Mouse (Mus musculus): ENCODE measurements around the gene Fgfr2. TPM values are rescaled to one million over a fixed set of nuclear protein-coding genes. Genes with fewer than 3 reads are reported as not detected.

The Fgfr2 gene
- polyA plus RNA-seq, 1 experiment from 2014 or later = 106 TPM

DNA sequence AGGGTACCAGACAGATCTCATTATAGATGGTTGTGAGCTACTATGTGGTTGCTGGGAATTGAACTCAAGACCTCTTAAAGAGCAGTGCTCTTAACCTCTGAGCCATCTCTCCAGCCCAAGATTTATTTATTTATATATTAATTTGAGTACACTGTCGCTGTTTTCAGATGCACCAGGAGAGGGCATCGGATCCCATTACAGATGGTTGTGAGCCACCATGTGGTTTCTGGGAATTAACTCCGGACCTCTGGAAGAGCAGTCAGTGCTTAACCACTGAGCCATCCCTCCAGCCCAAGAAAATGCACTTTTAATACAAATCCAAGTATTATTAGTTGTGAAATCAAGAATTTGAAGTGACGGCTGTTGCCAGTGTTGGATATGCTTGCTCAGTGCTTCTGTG, 2224.8 kb downstream of the Fgfr2 start:
- Histone ChIP-seq H3K4me1 (ENCODE audit: control insufficient read depth, insufficient read depth, low read length) (no peaks in the 10 kb centered on the region), H3K36me3 (ENCODE audit: control insufficient read depth, insufficient read depth, low read length) (peaks cover 53% of the 10 kb centered on the region), H3K27me3 (replicated peaks; ENCODE audit: control insufficient read depth, insufficient read depth, low read length) (no peaks in the 10 kb centered on the region), H3K9ac (ENCODE audit: low read depth, low read length) (no peak overlapping the region), H3K4me2 (ENCODE audit: low read depth, low read length) (no peak overlapping the region), H3K27ac (replicated peaks; ENCODE audit: low read depth, low read length) (no peak overlapping the region), H3K9me3 (ENCODE audit: control insufficient read depth, low read length) (no peaks in the 10 kb centered on the region), H3K4me3 (ENCODE audit: low read depth, low read length) (no peak overlapping the region)
- WGBS = 82% methylated on average over 4 of the region's 4 CpGs
- ATAC-seq (ENCODE audit: low read depth) (no peak), DNase-seq (ENCODE audit: low spot score) (no peak)

- Histone ChIP-seq H3K9me3 (ENCODE audit: control insufficient read depth, low read length) (no peaks in the 10 kb centered on the region), H3K4me1 (ENCODE audit: control insufficient read depth, insufficient read depth, low read length) (no peaks in the 10 kb centered on the region), H3K27me3 (replicated peaks; ENCODE audit: control insufficient read depth, insufficient read depth, low read length) (no peaks in the 10 kb centered on the region), H3K4me2 (ENCODE audit: low read depth, low read length) (no peak overlapping the region), H3K36me3 (ENCODE audit: control insufficient read depth, insufficient read depth, low read length) (peaks cover 52% of the 10 kb centered on the region), H3K4me3 (ENCODE audit: low read depth, low read length) (no peak overlapping the region), H3K27ac (replicated peaks; ENCODE audit: low read depth, low read length) (no peak overlapping the region), H3K9ac (ENCODE audit: low read depth, low read length) (no peak overlapping the region)
- no peak for DNase-seq (ENCODE audit: low spot score)
- no peak for ATAC-seq (ENCODE audit: low read depth)
- 94% methylated on average over 10 of the region's 10 CpGs for WGBS
Observed at GRCm38 (mm10) chr7:130897201-130897600, 2225.9 kb downstream of the Fgfr2 start.

- H3K9ac ChIP-seq (ENCODE audit: low read depth, low read length) = no peak overlapping the region
- DNase-seq (ENCODE audit: low spot score) = no peak
Observed at GRCm38 (mm10) chr7:130896064-130896463, 2227.1 kb downstream of the Fgfr2 start.

DNA sequence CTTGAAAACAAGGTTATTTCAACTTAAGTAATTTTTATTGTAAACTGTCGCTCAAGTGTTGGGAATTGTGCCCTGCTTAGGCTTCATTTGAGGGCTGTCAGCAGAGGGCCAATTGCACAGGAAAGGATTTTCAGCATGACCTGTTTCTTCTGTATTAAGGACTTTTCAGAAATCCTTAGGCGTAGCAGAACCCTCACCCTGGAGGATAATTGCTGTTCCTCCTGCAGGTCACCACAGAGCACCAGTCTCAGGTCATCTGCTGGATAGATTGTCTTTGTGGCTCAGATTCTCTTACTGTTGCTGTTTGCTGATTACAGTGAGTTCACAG, 2227.6 kb downstream of the Fgfr2 start:
- WGBS = 69% methylated on average over 2 of the region's 2 CpGs
- Histone ChIP-seq H3K9me3 (ENCODE audit: control insufficient read depth, low read length) (no peaks in the 10 kb centered on the region), H3K27ac (replicated peaks; ENCODE audit: low read depth, low read length) (no peak overlapping the region), H3K27me3 (replicated peaks; ENCODE audit: control insufficient read depth, insufficient read depth, low read length) (no peaks in the 10 kb centered on the region), H3K4me2 (ENCODE audit: low read depth, low read length) (no peak overlapping the region), H3K9ac (ENCODE audit: low read depth, low read length) (no peak overlapping the region), H3K36me3 (ENCODE audit: control insufficient read depth, insufficient read depth, low read length) (peaks cover 44% of the 10 kb centered on the region), H3K4me3 (ENCODE audit: low read depth, low read length) (no peak overlapping the region), H3K4me1 (ENCODE audit: control insufficient read depth, insufficient read depth, low read length) (no peaks in the 10 kb centered on the region)
- DNase-seq (ENCODE audit: low spot score) (peak; percentile 8), ATAC-seq (ENCODE audit: low read depth) (no peak)

More at GRCm38 (mm10) chr7:130896064-130896463, 2227.1 kb downstream of the Fgfr2 start:
- Histone ChIP-seq H3K36me3 (ENCODE audit: control insufficient read depth, insufficient read depth, low read length) (peaks cover 49% of the 10 kb centered on the region), H3K27ac (replicated peaks; ENCODE audit: low read depth, low read length) (no peak overlapping the region), H3K27me3 (replicated peaks; ENCODE audit: control insufficient read depth, insufficient read depth, low read length) (no peaks in the 10 kb centered on the region), H3K4me1 (ENCODE audit: control insufficient read depth, insufficient read depth, low read length) (no peaks in the 10 kb centered on the region), H3K9me3 (ENCODE audit: control insufficient read depth, low read length) (no peaks in the 10 kb centered on the region), H3K4me2 (ENCODE audit: low read depth, low read length) (no peak overlapping the region), H3K4me3 (ENCODE audit: low read depth, low read length) (no peak overlapping the region)
- WGBS = 84% methylated on average over 3 of the region's 3 CpGs
- no peak for ATAC-seq (ENCODE audit: low read depth)

GRCm38 (mm10) chr7:130894931-130895617, 2228.1 kb downstream of the Fgfr2 start:
- Histone ChIP-seq H3K9ac (ENCODE audit: low read depth, low read length) (no peak overlapping the region), H3K27ac (replicated peaks; ENCODE audit: low read depth, low read length) (no peak overlapping the region), H3K4me3 (ENCODE audit: low read depth, low read length) (no peak overlapping the region), H3K4me2 (ENCODE audit: low read depth, low read length) (no peak overlapping the region), H3K36me3 (ENCODE audit: control insufficient read depth, insufficient read depth, low read length) (peaks cover 41% of the 10 kb centered on the region), H3K9me3 (ENCODE audit: control insufficient read depth, low read length) (no peaks in the 10 kb centered on the region), H3K27me3 (replicated peaks; ENCODE audit: control insufficient read depth, insufficient read depth, low read length) (no peaks in the 10 kb centered on the region), H3K4me1 (ENCODE audit: control insufficient read depth, insufficient read depth, low read length) (no peaks in the 10 kb centered on the region)
- no peak for ATAC-seq (ENCODE audit: low read depth)
- no peak for DNase-seq (ENCODE audit: low spot score)
- WGBS = 80% methylated on average over 9 of the region's 9 CpGs

DNA sequence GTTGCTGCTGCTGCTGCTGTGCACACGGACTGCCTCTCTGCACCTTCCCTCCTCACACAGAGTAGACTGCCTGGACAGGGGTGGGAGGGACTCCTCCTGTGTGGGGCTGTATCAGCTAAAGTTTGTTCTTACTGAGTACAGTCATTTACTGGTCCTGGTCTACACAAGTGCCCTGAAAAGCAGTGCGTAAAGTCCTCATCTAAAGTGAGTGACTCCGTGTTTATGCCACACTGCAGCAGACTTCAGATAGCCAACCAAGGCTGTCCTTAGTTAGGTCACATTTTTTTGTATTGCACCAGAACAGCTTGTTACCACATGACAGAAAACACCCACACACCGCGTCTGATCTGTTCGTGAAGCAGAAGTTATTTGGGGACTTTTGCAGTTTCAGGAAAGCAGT, 2230.2 kb downstream of the Fgfr2 start:
- Histone ChIP-seq H3K9me3 (ENCODE audit: control insufficient read depth, low read length) (no peaks in the 10 kb centered on the region), H3K36me3 (ENCODE audit: control insufficient read depth, insufficient read depth, low read length) (peaks cover 35% of the 10 kb centered on the region), H3K4me3 (ENCODE audit: low read depth, low read length) (no peak overlapping the region), H3K27ac (replicated peaks; ENCODE audit: low read depth, low read length) (no peak overlapping the region), H3K4me1 (ENCODE audit: control insufficient read depth, insufficient read depth, low read length) (no peaks in the 10 kb centered on the region), H3K9ac (ENCODE audit: low read depth, low read length) (no peak overlapping the region), H3K4me2 (ENCODE audit: low read depth, low read length) (no peak overlapping the region), H3K27me3 (replicated peaks; ENCODE audit: control insufficient read depth, insufficient read depth, low read length) (no peaks in the 10 kb centered on the region)
- ATAC-seq (ENCODE audit: low read depth) (no peak), DNase-seq (ENCODE audit: low spot score) (no peak)
- WGBS = 70% methylated on average over 6 of the region's 6 CpGs

- ATAC-seq (ENCODE audit: low read depth) = no peak
- H3K4me3 ChIP-seq (ENCODE audit: low read depth, low read length) = no peak overlapping the region
- no peaks in the 10 kb centered on the region for H3K4me1 ChIP-seq (ENCODE audit: control insufficient read depth, insufficient read depth, low read length)
Observed at GRCm38 (mm10) chr7:130890871-130891270, 2232.3 kb downstream of the Fgfr2 start.

GRCm38 (mm10) chr7:130887946-130888345, 2235.2 kb downstream of the Fgfr2 start:
- no peak overlapping the region for H3K4me2 ChIP-seq (ENCODE audit: low read depth, low read length)
- no peaks in the 10 kb centered on the region for H3K9me3 ChIP-seq (ENCODE audit: control insufficient read depth, low read length)
- H3K36me3 ChIP-seq (ENCODE audit: control insufficient read depth, insufficient read depth, low read length) = peaks cover 26% of the 10 kb centered on the region
- no peaks in the 10 kb centered on the region for H3K4me1 ChIP-seq (ENCODE audit: control insufficient read depth, insufficient read depth, low read length)
- no peak overlapping the region for H3K4me3 ChIP-seq (ENCODE audit: low read depth, low read length)
- DNase-seq (ENCODE audit: low spot score) = peak; percentile 22
- ATAC-seq (ENCODE audit: low read depth) = no peak
- no peak overlapping the region for H3K27ac ChIP-seq (replicated peaks; ENCODE audit: low read depth, low read length)
- H3K27me3 ChIP-seq (replicated peaks; ENCODE audit: control insufficient read depth, insufficient read depth, low read length) = no peaks in the 10 kb centered on the region
- H3K9ac ChIP-seq (ENCODE audit: low read depth, low read length) = no peak overlapping the region
- 9% methylated on average over 3 of the region's 3 CpGs for WGBS

More at GRCm38 (mm10) chr7:130890871-130891270, 2232.3 kb downstream of the Fgfr2 start:
- H3K9me3 ChIP-seq (ENCODE audit: control insufficient read depth, low read length) = no peaks in the 10 kb centered on the region
- H3K4me2 ChIP-seq (ENCODE audit: low read depth, low read length) = no peak overlapping the region
- peak; percentile 49 for DNase-seq (ENCODE audit: low spot score)
- 37% methylated on average over 2 of the region's 2 CpGs for WGBS
- H3K27ac ChIP-seq (replicated peaks; ENCODE audit: low read depth, low read length) = no peak overlapping the region
- peaks cover 33% of the 10 kb centered on the region for H3K36me3 ChIP-seq (ENCODE audit: control insufficient read depth, insufficient read depth, low read length)
- H3K9ac ChIP-seq (ENCODE audit: low read depth, low read length) = no peak overlapping the region
- H3K27me3 ChIP-seq (replicated peaks; ENCODE audit: control insufficient read depth, insufficient read depth, low read length) = no peaks in the 10 kb centered on the region

GRCm38 (mm10) chr7:130886246-130886645, 2236.9 kb downstream of the Fgfr2 start:
- Histone ChIP-seq H3K9me3 (ENCODE audit: control insufficient read depth, low read length) (no peaks in the 10 kb centered on the region), H3K4me3 (ENCODE audit: low read depth, low read length) (no peak overlapping the region), H3K4me1 (ENCODE audit: control insufficient read depth, insufficient read depth, low read length) (no peaks in the 10 kb centered on the region), H3K27ac (replicated peaks; ENCODE audit: low read depth, low read length) (no peak overlapping the region), H3K36me3 (ENCODE audit: control insufficient read depth, insufficient read depth, low read length) (peaks cover 21% of the 10 kb centered on the region; the same call in 1 of the 2 replicates), H3K27me3 (replicated peaks; ENCODE audit: control insufficient read depth, insufficient read depth, low read length) (no peaks in the 10 kb centered on the region), H3K9ac (ENCODE audit: low read depth, low read length) (no peak overlapping the region), H3K4me2 (ENCODE audit: low read depth, low read length) (no peak overlapping the region)
- DNase-seq (ENCODE audit: low spot score) (no peak), ATAC-seq (ENCODE audit: low read depth) (no peak)
- 72% methylated on average over 3 of the region's 3 CpGs for WGBS
